Mouse (Mus musculus) intestine, postnatal 0 days (tissue): ENCODE measurements around the gene Ctu2. TPM values are rescaled to one million over a fixed set of nuclear protein-coding genes. Genes with fewer than 3 reads are reported as not detected.

ENCODE experiments used
- ATAC-seq: fragments of 200-750 bp; cut with Nextera tagmentation; 2 replicates; pipeline ENCODE4 v1.8.0; 2017; ENCODE audit warnings: mild to moderate bottlenecking, moderate TSS enrichment, moderate library complexity
- H3K27ac ChIP-seq: fragments of 300-500 bp; sonication (generic); 2 replicates; pipeline ENCODE4 v1.5.1; 2014; ENCODE audit warnings: mild to moderate bottlenecking, low read depth, low read length, moderate library complexity
- H3K27me3 ChIP-seq: fragments of 300-500 bp; sonication (generic); replicated peaks from 2 replicates; pipeline ENCODE4 v1.6.1; 2014; ENCODE audit warnings: low read length, mixed read lengths; ENCODE audit not compliant: control insufficient read depth, insufficient read depth
- H3K36me3 ChIP-seq: fragments of 300-500 bp; sonication (generic); 2 replicates; pipeline ENCODE4 v1.6.1; 2014; ENCODE audit warnings: mild to moderate bottlenecking, moderate library complexity; ENCODE audit not compliant: control insufficient read depth, insufficient read depth
- H3K4me1 ChIP-seq: fragments of 300-500 bp; sonication (generic); replicated peaks from 2 replicates; pipeline ENCODE4 v1.6.1; 2014; ENCODE audit warnings: antibody characterized with exemption, low read length, mixed read lengths; ENCODE audit not compliant: control insufficient read depth, insufficient read depth
- H3K4me2 ChIP-seq: fragments of 300-500 bp; sonication (generic); replicated peaks from 2 replicates; pipeline ENCODE4 v1.6.1; 2014; ENCODE audit warnings: low read depth, mild to moderate bottlenecking, moderate library complexity
- H3K4me3 ChIP-seq: fragments of 300-500 bp; sonication (generic); 2 replicates; pipeline ENCODE4 v1.5.1; 2014; ENCODE audit warnings: low read depth, low read length
- H3K9ac ChIP-seq: fragments of 300-500 bp; sonication (generic); 2 replicates; pipeline ENCODE4 v1.6.1; 2014; ENCODE audit warnings: mild to moderate bottlenecking, low read depth, low read length
- H3K9me3 ChIP-seq: fragments of 300-500 bp; sonication (generic); 2 replicates; pipeline ENCODE4 v1.6.1; 2016; ENCODE audit warnings: mixed run types; ENCODE audit not compliant: control insufficient read depth
- CTCF ChIP-seq: sonication (generic); IDR thresholded peaks from 2 replicates; pipeline ENCODE4 v1.5.1; 2016; ENCODE audit warnings: low read depth, mild to moderate bottlenecking, control low read depth, antibody characterized with exemption, moderate library complexity
- whole genome bisulfite sequencing: fragments of 180-500 bp; shearing (Covaris S2); extraction: QIAGEN DNeasy Blood & Tissue Kit; methylation state at CpG from one replicate; pipeline ENCODE4 v1.1.7; 2014; 5-methylcytosine and 5-hydroxymethylcytosine counted together
- polyA plus RNA-seq: library from polyadenylated mRNA; unstranded; fragments of >200 nt; fragmentation: Nextera tagmentation; extraction: Ambion mirVana; gene quantifications from 2 replicates; pipeline ENCODE4 v1.2.1, GENCODE M21; 2015

The Ctu2 gene
- polyA plus RNA-seq, 1 experiment from 2014 or later, result 22.4 TPM

DNA sequence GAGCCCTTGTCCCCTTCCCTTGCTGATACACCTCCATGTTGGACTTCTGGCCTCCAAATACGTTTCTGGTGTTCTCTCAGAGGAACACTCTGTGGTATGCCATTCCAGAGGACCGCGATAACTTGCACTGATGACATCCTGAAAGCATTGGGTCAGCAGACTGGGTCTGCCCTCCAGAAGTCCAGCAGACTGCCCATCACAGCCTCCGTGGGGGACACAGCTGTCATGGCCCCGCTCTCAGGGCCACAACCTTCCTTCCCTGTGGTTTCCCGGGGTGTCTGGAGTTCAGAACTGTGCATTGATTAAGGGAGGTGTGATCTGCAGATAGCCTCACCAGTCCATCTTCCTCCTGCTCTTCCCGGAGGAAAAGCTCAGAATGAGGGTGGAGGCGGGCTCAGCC, 13.4 kb upstream of the Ctu2 start:
- WGBS, result 79% methylated on average over 8 of the region's 8 CpGs
- Histone ChIP-seq H3K36me3 (peaks cover 21% of the 10 kb centered on the region), H3K4me1 (peaks cover 2% of the 10 kb centered on the region; the same call in 1 of the 2 replicates), H3K9ac (no peak overlapping the region), H3K4me2 (no peak overlapping the region), H3K9me3 (no peaks in the 10 kb centered on the region), H3K27ac (no peak overlapping the region), H3K4me3 (no peak overlapping the region), H3K27me3 (peaks cover 10% of the 10 kb centered on the region; the same call in 1 of the 2 replicates)
- no peak for TF ChIP-seq CTCF
- ATAC-seq, result no peak

GRCm38 (mm10) chr8:122463651-122464640, 12.0 kb upstream of the Ctu2 start:
- Histone ChIP-seq H3K4me1 (peaks cover 2% of the 10 kb centered on the region; the same call in 1 of the 2 replicates), H3K27ac (peak overlapping the region; percentile 67), H3K9me3 (no peaks in the 10 kb centered on the region), H3K4me2 (no peak overlapping the region), H3K9ac (no peak overlapping the region), H3K27me3 (peaks cover 8% of the 10 kb centered on the region; the same call in 1 of the 2 replicates), H3K4me3 (no peak overlapping the region), H3K36me3 (peaks cover 35% of the 10 kb centered on the region)
- peak; percentile 36 for ATAC-seq
- 25% methylated on average over 12 of the region's 12 CpGs for WGBS
- TF ChIP-seq CTCF, result no peak

DNA sequence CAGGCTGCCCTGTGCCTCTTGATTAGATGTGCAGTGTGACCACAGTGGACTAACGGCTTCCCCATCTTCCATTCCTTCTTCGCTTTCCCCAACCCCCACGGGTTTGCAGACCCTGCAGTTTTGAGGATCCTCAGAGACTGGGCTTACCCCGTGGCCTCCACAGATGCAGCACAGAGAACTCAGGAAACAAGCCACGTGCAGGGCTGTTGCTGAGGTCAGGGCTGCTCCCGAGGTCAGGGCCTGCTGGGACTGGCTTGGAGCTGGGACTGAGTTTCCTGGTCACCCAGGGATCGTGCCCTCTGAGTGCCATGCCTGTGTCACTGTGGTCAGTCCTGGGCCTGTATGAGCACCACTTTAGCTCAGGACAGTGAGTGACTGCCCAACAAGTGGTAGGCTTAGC, 11.0 kb upstream of the Ctu2 start:
- H3K4me2 ChIP-seq, result no peak overlapping the region
- TF ChIP-seq CTCF, result no peak
- H3K4me1 ChIP-seq, result peaks cover 2% of the 10 kb centered on the region; the same call in 1 of the 2 replicates
- H3K27me3 ChIP-seq, result peaks cover 1% of the 10 kb centered on the region; the same call in 1 of the 2 replicates
- ATAC-seq, result no peak
- H3K36me3 ChIP-seq, result peaks cover 38% of the 10 kb centered on the region
- no peak overlapping the region for H3K4me3 ChIP-seq
- 76% methylated on average over 7 of the region's 7 CpGs for WGBS
- H3K9me3 ChIP-seq, result no peaks in the 10 kb centered on the region
- H3K9ac ChIP-seq, result no peak overlapping the region
- no peak overlapping the region for H3K27ac ChIP-seq

DNA sequence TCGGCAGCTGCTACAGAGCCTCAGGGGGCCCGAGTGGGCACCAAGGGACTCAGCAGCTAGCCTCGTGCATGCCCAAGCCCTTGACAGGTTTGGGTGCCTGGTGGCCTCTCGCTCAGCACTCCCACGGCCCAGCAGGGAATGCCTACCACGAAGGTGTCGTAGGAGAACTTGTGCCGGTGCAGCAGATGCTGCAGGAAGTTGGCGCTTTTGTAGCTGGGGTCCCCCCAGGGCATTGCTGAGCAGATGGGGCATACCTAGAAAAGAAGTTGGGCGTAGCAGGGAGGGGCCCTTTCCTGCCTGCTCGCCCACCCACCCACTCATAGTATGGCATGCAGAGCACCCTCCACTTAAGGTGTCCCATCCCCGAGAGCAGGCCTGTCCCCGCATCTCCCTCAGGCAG, 8.1 kb upstream of the Ctu2 start:
- Histone ChIP-seq H3K27me3 (no peaks in the 10 kb centered on the region), H3K4me1 (no peaks in the 10 kb centered on the region), H3K4me2 (no peak overlapping the region), H3K27ac (no peak overlapping the region), H3K9me3 (no peaks in the 10 kb centered on the region), H3K36me3 (peaks cover 40% of the 10 kb centered on the region), H3K4me3 (no peak overlapping the region), H3K9ac (no peak overlapping the region)
- TF ChIP-seq CTCF, result no peak
- no peak for ATAC-seq
- 93% methylated on average over 13 of the region's 13 CpGs for WGBS

- no peak overlapping the region for H3K27ac ChIP-seq
- no peaks in the 10 kb centered on the region for H3K4me1 ChIP-seq
- no peak for TF ChIP-seq CTCF
- no peaks in the 10 kb centered on the region for H3K9me3 ChIP-seq
- no peak overlapping the region for H3K9ac ChIP-seq
- no peaks in the 10 kb centered on the region for H3K27me3 ChIP-seq
- H3K4me3 ChIP-seq, result no peak overlapping the region
- WGBS, result 79% methylated on average over 6 of the region's 6 CpGs
- ATAC-seq, result no peak
- no peak overlapping the region for H3K4me2 ChIP-seq
- peaks cover 46% of the 10 kb centered on the region for H3K36me3 ChIP-seq
These were observed 6.5 kb upstream of the Ctu2 start for GRCm38 (mm10) chr8:122469407-122469806.

GRCm38 (mm10) chr8:122469965-122470364, 6.0 kb upstream of the Ctu2 start:
- no peak overlapping the region for H3K9ac ChIP-seq
- no peaks in the 10 kb centered on the region for H3K27me3 ChIP-seq
- H3K27ac ChIP-seq, result no peak overlapping the region
- H3K4me3 ChIP-seq, result no peak overlapping the region
- H3K36me3 ChIP-seq, result peaks cover 46% of the 10 kb centered on the region
- TF ChIP-seq CTCF, result no peak
- no peak overlapping the region for H3K4me2 ChIP-seq
- no peak for ATAC-seq
- WGBS, result 86% methylated on average over 10 of the region's 10 CpGs
- H3K4me1 ChIP-seq, result no peaks in the 10 kb centered on the region
- no peaks in the 10 kb centered on the region for H3K9me3 ChIP-seq
